Mouse (Mus musculus): ENCODE data around the gene Arhgef10l. TPM values are rescaled to one million over a fixed set of nuclear protein-coding genes. Genes with fewer than 3 reads are reported as not detected.

Gene Arhgef10l
- polyA plus RNA-seq, 2 experiments: 2.4 to 2.5 TPM

DNA sequence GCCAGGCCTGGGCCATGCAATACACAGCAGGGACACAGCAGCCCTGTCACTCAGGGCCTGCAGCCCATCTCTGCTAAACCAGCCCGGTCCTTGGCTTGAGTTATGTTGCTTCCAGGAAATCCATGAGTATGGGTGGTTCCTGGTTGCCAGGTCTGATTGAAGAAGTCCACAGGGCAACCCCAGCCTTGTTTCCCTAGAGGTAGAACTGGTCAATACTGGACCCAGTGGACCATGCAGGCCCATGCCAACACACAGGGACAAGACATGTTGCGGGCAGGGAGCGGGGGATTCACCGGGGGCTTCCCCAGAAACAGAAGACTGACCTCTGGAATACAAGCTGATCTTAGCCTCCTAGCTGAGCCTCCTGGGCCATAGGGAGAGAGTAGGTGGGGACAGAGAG lies 142.9 kb downstream of the Arhgef10l start:
- Histone ChIP-seq H3K27me3 (ENCODE audit: control insufficient read depth, insufficient read depth, low read length) (no peaks in the 10 kb centered on the region), H3K9me3 (ENCODE audit: control insufficient read depth, low read length) (no peaks in the 10 kb centered on the region), H3K4me2 (ENCODE audit: low read depth) (no peak overlapping the region), H3K27ac (no peak overlapping the region), H3K9ac (replicated peaks) (no peak overlapping the region), H3K36me3 (replicated peaks; ENCODE audit: control insufficient read depth, insufficient read depth, low read depth) (no peaks in the 10 kb centered on the region), H3K4me3 (ENCODE audit: insufficient read depth in 1 of 2, low read depth in 2 of 2, low read length in 2 of 2) (no peak overlapping the region), H3K4me1 (replicated peaks; ENCODE audit: control insufficient read depth in 2 of 2, insufficient read depth in 2 of 2, low read length in 1 of 2) (no peaks in the 10 kb centered on the region)
- 86% methylated on average over 4 of the region's 4 CpGs for WGBS (ENCODE audit: insufficient replicate concordance)
- no peak for TF ChIP-seq EP300 (IDR thresholded peaks at IDR 0.05; ENCODE audit: low read depth)
- no peak for TF ChIP-seq CTCF (IDR thresholded peaks at IDR 0.05; ENCODE audit: low read depth)
- no peak for ATAC-seq (ENCODE audit: insufficient read depth)
- no peak for DNase-seq (ENCODE audit: low read depth in 3 of 3, low spot score in 3 of 3)

DNA sequence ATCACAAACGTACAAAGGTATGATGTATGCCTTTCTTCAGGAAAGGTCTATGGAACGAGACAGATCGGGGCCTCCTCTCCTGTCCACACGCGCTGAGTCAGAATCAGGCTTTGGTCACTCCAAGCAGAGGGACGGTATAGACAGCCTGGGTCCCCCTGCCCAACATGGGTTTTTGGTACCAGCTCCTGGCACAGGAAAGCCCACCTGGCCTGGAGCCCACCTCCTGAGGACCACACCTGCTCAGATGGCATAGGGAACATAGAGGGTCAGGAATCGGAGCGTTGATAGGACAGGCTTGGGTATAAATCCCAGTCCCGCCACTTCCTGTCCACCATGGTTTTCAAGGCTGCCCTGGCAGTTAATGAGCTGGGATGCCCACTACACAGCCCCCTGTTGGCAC lies 145.1 kb downstream of the Arhgef10l start:
- TF ChIP-seq EP300 (IDR thresholded peaks at IDR 0.05; ENCODE audit: low read depth): no peak
- no peak for TF ChIP-seq CTCF (IDR thresholded peaks at IDR 0.05; ENCODE audit: low read depth)
- Histone ChIP-seq H3K4me3 (ENCODE audit: insufficient read depth in 1 of 2, low read depth in 2 of 2, low read length in 2 of 2) (no peak overlapping the region), H3K9me3 (ENCODE audit: control insufficient read depth, low read length) (no peaks in the 10 kb centered on the region), H3K27me3 (ENCODE audit: control insufficient read depth, insufficient read depth, low read length) (no peaks in the 10 kb centered on the region), H3K4me2 (ENCODE audit: low read depth) (no peak overlapping the region), H3K4me1 (replicated peaks; ENCODE audit: control insufficient read depth in 2 of 2, insufficient read depth in 2 of 2, low read length in 1 of 2) (no peaks in the 10 kb centered on the region), H3K27ac (no peak overlapping the region), H3K9ac (replicated peaks) (no peak overlapping the region), H3K36me3 (replicated peaks; ENCODE audit: control insufficient read depth, insufficient read depth, low read depth) (no peaks in the 10 kb centered on the region)
- WGBS (ENCODE audit: insufficient replicate concordance): 81% methylated on average over 9 of the region's 9 CpGs
- ATAC-seq (ENCODE audit: insufficient read depth): no peak
- DNase-seq (ENCODE audit: low read depth in 3 of 3, low spot score in 3 of 3): no peak

DNA sequence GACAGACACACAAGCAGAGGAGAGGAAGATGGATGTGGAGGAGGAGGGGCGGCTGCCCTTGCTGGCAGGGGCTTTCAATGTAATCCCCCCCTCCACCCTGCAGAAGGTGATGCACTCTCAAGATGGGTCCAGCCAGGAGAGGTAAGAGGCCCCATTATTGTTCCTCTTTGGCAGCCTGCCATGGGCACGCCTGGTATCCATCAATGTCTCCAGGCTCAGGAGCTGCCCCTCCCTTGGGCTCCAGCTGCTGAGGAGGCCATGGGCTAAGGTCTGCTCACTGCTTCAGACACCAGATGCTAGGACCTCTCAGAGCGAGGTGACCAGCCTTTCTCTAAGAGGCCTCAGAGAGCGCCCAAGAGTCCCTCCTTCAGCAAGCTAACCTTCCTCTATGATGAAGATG lies 152.0 kb downstream of the Arhgef10l start:
- Histone ChIP-seq H3K9me3 (ENCODE audit: control insufficient read depth, low read length) (no peaks in the 10 kb centered on the region), H3K27ac (no peak overlapping the region)
- 54% methylated on average over 4 of the region's 4 CpGs for WGBS (ENCODE audit: insufficient replicate concordance)

DNA sequence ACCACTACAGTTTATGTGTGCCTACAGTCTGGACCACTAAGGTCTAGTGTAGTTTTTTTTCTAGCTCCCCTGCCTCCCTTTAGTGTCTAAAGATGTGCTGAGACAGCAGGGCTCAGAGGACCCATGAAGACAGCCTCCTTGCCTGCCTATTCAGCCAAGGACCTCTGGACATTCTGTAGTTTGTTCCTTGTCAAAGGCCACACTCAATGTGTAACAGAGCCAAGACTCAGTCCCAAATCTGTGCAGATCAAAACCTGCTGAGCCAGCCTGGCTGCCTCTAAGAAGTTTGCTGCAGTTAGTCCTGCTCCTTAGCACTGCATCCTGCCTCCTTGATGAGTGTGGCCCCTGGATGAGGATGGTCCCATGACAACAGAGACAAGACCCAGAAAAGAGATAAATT lies 156.0 kb downstream of the Arhgef10l start:
- Histone ChIP-seq H3K9me3 (ENCODE audit: control insufficient read depth, low read length) (no peaks in the 10 kb centered on the region), H3K36me3 (replicated peaks; ENCODE audit: control insufficient read depth, insufficient read depth, low read depth) (no peaks in the 10 kb centered on the region), H3K9ac (replicated peaks) (no peak overlapping the region), H3K27ac (no peak overlapping the region), H3K4me2 (ENCODE audit: low read depth) (no peak overlapping the region), H3K4me3 (ENCODE audit: insufficient read depth in 1 of 2, low read depth in 2 of 2, low read length in 2 of 2) (no peak overlapping the region), H3K4me1 (replicated peaks; ENCODE audit: control insufficient read depth in 2 of 2, insufficient read depth in 2 of 2, low read length in 1 of 2) (no peaks in the 10 kb centered on the region), H3K27me3 (ENCODE audit: control insufficient read depth, insufficient read depth, low read length) (no peaks in the 10 kb centered on the region)
- ATAC-seq (ENCODE audit: insufficient read depth): no peak
- TF ChIP-seq EP300 (IDR thresholded peaks at IDR 0.05; ENCODE audit: low read depth) (no peak), CTCF (IDR thresholded peaks at IDR 0.05; ENCODE audit: low read depth) (no peak)
- DNase-seq (ENCODE audit: low read depth in 3 of 3, low spot score in 3 of 3): no peak

More for the DNA sequence above, 152.0 kb downstream of the Arhgef10l start:
- TF ChIP-seq CTCF (IDR thresholded peaks at IDR 0.05; ENCODE audit: low read depth): no peak
- no peak for TF ChIP-seq EP300 (IDR thresholded peaks at IDR 0.05; ENCODE audit: low read depth)
- DNase-seq (ENCODE audit: low read depth in 3 of 3, low spot score in 3 of 3) (no peak), ATAC-seq (ENCODE audit: insufficient read depth) (no peak)
- H3K4me3 ChIP-seq (ENCODE audit: insufficient read depth in 1 of 2, low read depth in 2 of 2, low read length in 2 of 2): no peak overlapping the region
- H3K27me3 ChIP-seq (ENCODE audit: control insufficient read depth, insufficient read depth, low read length): no peaks in the 10 kb centered on the region
- H3K4me2 ChIP-seq (ENCODE audit: low read depth): no peak overlapping the region
- H3K36me3 ChIP-seq (replicated peaks; ENCODE audit: control insufficient read depth, insufficient read depth, low read depth): no peaks in the 10 kb centered on the region
- no peaks in the 10 kb centered on the region for H3K4me1 ChIP-seq (replicated peaks; ENCODE audit: control insufficient read depth in 2 of 2, insufficient read depth in 2 of 2, low read length in 1 of 2)
- no peak overlapping the region for H3K9ac ChIP-seq (replicated peaks)

DNA sequence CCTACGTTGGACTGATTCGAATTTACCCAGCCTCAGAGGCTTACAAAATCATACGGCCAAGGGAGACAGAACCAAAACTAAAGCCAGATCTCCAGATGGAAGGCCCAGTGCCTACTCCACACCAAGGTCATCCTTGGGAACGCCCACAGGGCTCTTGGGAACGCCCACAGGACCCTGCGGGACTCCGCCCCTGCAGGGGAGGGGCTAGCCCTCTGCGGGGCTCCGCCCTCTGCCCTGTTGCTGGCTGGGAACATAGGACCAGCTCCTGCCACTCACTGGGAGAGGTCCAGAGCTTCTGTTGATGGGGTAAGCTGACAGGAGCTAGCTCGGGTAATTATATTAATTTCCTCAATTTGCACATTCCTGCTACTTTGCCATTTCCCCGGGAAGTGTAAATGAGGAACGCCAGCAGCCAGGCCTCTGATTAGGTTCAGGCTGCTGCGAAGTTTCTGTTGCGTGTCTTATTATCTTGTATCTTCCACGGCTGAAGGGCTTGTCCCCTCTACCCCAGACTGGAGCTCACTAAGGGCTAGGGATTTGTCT lies 158.6 kb downstream of the Arhgef10l start:
- TF ChIP-seq EP300 (IDR thresholded peaks at IDR 0.05; ENCODE audit: low read depth) (no peak), CTCF (IDR thresholded peaks at IDR 0.05; ENCODE audit: low read depth) (no peak)
- no peak for ATAC-seq (ENCODE audit: insufficient read depth)
- WGBS (ENCODE audit: insufficient replicate concordance): 39% methylated on average over 15 of the region's 15 CpGs
- no peaks in the 10 kb centered on the region for H3K27me3 ChIP-seq (ENCODE audit: control insufficient read depth, insufficient read depth, low read length)
- no peaks in the 10 kb centered on the region for H3K36me3 ChIP-seq (replicated peaks; ENCODE audit: control insufficient read depth, insufficient read depth, low read depth)
- H3K9me3 ChIP-seq (ENCODE audit: control insufficient read depth, low read length): no peaks in the 10 kb centered on the region
- no peaks in the 10 kb centered on the region for H3K4me1 ChIP-seq (replicated peaks; ENCODE audit: control insufficient read depth in 2 of 2, insufficient read depth in 2 of 2, low read length in 1 of 2)
- H3K4me3 ChIP-seq (ENCODE audit: insufficient read depth in 1 of 2, low read depth in 2 of 2, low read length in 2 of 2): no peak overlapping the region
- no peak for DNase-seq (ENCODE audit: low read depth in 3 of 3, low spot score in 3 of 3)
- no peak overlapping the region for H3K4me2 ChIP-seq (ENCODE audit: low read depth)
- no peak overlapping the region for H3K27ac ChIP-seq
- H3K9ac ChIP-seq (replicated peaks): no peak overlapping the region

Data from liver, embryonic 14.5 days (tissue).